Mouse (Mus musculus) MN1 (cell line): ENCODE measurements around the gene 2200002J24Rik.
"Not testable (repeated sequence)": the region's sequence is repeated elsewhere in the genome, so short reads cannot be mapped to it uniquely, and the experiment has no call there.

ENCODE experiments used
- DNase-seq: peaks from one replicate; pipeline ENCODE4 v3.0.0-alpha.2; 2016; ENCODE audit warnings: low spot score

The 2200002J24Rik gene

DNA sequence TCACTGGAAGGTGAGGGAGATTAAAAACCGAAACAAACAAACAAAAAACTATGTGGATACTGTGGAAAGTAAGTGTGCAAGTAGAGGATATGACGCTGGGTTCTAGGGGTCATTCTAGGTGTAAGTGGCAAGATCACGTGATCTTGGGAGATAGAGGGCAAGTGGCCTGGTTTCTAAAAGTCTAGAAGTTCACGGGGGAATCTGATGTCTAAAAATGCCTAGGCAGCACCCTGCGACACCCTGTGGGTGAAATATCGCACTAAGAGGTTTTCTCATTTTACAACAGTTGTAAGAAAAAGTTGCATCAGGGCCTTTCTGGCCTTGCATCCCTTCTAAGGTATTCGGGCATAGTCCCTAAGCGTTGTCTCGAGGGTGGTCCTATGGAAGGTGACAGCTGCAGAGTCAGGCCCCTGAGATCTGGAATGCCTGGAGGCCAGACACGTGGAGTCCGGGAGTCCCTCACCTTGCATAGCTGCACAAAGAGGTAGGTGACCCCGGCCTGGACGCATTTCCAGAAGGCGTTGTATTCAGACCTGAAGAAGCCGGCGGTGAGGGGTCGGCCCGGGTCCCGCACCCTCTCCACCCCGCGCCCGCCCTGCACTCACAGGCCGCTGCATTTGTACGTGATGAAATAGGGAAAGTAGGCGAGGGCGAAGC is 30.1 kb downstream of the 2200002J24Rik start:
- DNase-seq, result no peak

DNA sequence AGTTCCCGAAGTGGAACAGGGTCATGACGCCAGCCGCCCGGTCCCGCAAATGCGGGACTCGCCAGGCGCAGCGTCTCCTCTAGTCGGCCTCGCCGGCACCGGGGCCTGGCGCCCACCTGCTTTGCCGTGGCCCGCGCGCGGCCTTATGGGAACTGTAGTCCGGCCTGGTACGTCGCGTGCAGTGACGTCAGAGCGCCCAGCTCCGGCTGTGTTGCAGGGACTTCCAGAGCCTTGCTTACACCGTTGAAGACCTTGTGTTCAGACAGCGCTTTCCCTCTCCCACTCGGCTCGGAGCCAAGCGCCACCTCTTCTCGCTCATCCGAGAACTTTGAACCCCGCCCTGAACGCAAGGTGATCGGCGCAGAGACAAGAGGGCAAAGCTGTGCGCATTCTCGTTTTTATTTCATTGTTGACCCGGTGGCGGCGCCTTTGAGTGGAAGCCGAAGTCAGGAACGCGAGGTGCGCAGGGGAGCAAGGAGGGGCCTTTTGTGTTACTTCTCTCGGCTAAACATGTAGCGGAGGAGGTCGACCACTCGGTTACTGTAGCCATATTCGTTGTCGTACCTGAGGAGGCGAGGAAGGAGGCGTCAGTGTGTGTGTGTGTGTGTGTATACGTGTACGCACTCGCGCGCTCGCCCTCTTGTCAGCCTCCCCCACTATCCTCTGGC is 30.8 kb downstream of the 2200002J24Rik start, which contains the start of gene Tmem147:
Gene Tmem147 (minus strand): TSS at position 145 of the 668 bp plus-strand sequence.
- peak; percentile 97 for DNase-seq

DNA sequence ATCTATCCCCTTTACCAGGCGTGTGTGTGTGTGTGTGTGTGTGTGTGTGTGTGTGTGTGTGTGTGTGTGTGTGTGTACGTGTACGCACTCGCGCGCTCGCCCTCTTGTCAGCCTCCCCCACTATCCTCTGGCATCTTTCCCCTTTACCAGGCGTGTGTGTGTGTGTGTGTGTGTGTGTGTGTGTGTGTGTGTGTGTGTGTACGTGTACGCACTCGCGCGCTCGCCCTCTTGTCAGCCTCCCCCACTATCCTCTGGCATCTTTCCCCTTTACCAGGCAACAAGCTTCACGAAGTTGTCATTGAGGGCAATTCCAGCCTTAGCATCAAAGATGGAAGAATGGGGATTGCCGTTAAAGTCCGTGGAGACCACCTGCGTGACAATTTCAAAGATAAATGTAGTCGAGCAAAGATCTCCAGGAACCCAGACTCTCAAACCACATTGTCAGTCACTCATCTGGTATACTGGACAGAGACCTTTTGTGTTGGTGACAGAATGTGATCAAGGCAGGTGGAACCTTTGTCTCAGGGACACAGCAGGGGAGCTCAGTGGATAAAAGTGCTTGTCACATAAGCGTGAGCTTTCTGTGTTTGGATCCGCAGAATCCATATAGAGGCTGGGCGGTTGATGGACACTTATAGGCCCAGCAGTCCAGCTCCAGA is 31.5 kb downstream of the 2200002J24Rik start:
- DNase-seq, result not testable (repeated sequence)

DNA sequence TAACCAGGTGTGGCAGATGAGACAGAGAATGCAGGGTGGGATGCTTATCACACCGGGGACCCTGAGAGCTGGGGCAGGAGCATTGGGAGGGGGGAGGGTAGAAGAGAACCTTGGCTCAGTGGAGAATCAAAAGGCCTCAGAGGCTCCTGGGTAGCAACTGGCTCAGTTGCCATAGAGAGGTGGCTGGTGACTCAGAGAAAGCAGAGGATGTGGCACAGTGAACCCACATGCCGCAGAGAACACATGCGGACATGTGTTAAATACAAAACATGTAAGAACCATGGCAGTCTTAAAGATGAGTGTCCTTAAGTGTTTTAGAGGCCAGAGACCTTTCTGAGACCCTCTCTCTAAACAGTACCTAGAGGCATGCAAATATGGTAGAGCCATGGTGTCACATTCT is 37.5 kb downstream of the 2200002J24Rik start:
- no peak for DNase-seq

DNA sequence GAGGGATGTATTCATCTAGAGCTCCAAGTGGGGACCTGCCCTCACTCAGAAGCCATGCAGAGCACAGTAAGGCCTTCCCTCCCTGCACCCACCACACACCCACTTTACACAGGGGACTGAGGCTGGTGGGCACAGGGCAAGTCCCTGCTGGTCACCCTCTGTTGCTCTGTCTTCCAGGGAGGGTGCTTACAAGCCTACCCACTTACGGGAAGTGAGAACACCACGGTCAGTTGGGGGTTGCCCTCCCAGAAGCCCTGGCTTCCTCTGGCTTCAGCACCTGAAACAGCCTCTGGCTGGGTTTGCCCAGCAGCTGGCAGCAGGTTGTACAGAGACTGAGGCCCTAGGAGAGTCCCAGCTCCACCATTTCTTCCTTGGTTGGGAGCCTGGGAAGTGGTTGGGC is 43.8 kb downstream of the 2200002J24Rik start:
- not testable (repeated sequence) for DNase-seq

GRCm38 (mm10) chr7:30743617-30744016 is 44.9 kb downstream of the 2200002J24Rik start, which contains the start of gene Gapdhs:
Gapdhs (minus strand) TSS chr7:30743681.
- DNase-seq, result not testable (repeated sequence)

DNA sequence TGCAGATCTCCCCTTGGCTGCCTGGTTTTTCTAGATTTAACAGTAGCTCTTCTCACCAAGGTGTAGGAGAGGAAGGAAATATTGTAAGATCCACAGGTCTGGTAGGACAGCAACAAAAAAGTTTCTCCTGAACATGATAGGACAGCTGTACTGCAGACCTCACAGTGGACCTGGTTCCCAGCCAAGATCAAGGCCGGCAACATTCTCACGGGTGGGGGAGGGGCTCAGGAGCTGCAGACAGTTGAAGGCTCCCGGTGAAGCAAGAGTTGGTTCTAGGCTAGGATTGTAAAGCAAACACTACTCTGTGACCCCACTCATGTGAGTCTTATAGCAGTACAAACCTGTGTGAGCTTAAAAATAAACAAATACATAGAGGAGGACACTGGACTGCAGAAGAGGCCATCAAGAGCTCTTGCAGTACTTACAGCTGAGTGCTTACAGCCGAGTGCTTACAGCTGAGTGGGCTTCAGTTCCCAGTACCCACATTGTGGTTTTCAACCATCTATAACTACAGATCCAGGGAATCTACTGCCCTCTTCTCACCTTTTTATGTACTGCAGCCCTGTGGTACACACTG is 45.4 kb downstream of the 2200002J24Rik start:
- no peak for DNase-seq

GRCm38 (mm10) chr7:30747525-30748204 is 48.9 kb downstream of the 2200002J24Rik start:
- DNase-seq, result no peak
